Mouse (Mus musculus): ENCODE results near the gene Fam207a.

The Fam207a gene

GRCm38 (mm10) chr10:77515385-77516348 is at the start of gene Fam207a:
Gene Fam207a, minus strand, starts transcription at chr10:77515785.
- DNase-seq = peak; percentile 91

- DNase-seq = no peak
Measured at GRCm38 (mm10) chr10:77565005-77565404, 49.4 kb upstream of the Fam207a start.

GRCm38 (mm10) chr10:77561508-77561907 is 45.9 kb upstream of the Fam207a start:
- DNase-seq = no peak

- DNase-seq = no peak
Measured at GRCm38 (mm10) chr10:77560830-77561229, 45.2 kb upstream of the Fam207a start.

- DNase-seq = no peak
Measured at GRCm38 (mm10) chr10:77560090-77560489, 44.5 kb upstream of the Fam207a start.

- no peak for DNase-seq
Measured at GRCm38 (mm10) chr10:77557641-77558040, 42.1 kb upstream of the Fam207a start.

GRCm38 (mm10) chr10:77556631-77557030 is 41.0 kb upstream of the Fam207a start:
- no peak for DNase-seq

GRCm38 (mm10) chr10:77554918-77555317 is 39.3 kb upstream of the Fam207a start:
- DNase-seq = no peak

- DNase-seq = no peak
Measured at GRCm38 (mm10) chr10:77553285-77553684, 37.7 kb upstream of the Fam207a start.

GRCm38 (mm10) chr10:77552162-77552561 is 36.6 kb upstream of the Fam207a start:
- DNase-seq = no peak

GRCm38 (mm10) chr10:77550874-77551273 is 35.3 kb upstream of the Fam207a start:
- no peak for DNase-seq

GRCm38 (mm10) chr10:77548576-77548975 is 33.0 kb upstream of the Fam207a start:
- no peak for DNase-seq

GRCm38 (mm10) chr10:77544916-77545315 is 29.3 kb upstream of the Fam207a start:
- peak; percentile 68 for DNase-seq

GRCm38 (mm10) chr10:77543226-77543625 is 27.6 kb upstream of the Fam207a start:
- DNase-seq = no peak

GRCm38 (mm10) chr10:77541864-77542666 is 26.5 kb upstream of the Fam207a start:
- DNase-seq = no peak

GRCm38 (mm10) chr10:77540576-77541102 is 25.1 kb upstream of the Fam207a start:
- no peak for DNase-seq

- no peak for DNase-seq
Measured at GRCm38 (mm10) chr10:77539320-77539945, 23.8 kb upstream of the Fam207a start.

- DNase-seq = no peak
Measured at GRCm38 (mm10) chr10:77537215-77538209, 21.9 kb upstream of the Fam207a start.

GRCm38 (mm10) chr10:77536727-77537126 is 21.1 kb upstream of the Fam207a start:
- no peak for DNase-seq

GRCm38 (mm10) chr10:77532020-77532413 is 16.4 kb upstream of the Fam207a start:
- DNase-seq = no peak

Measured in cerebellum, adult 11 months (tissue).